Mouse (Mus musculus) kidney, embryonic 16.5 days (tissue): ENCODE data around the gene Lsm2. TPM values are rescaled to one million over a fixed set of nuclear protein-coding genes. Genes with fewer than 3 reads are reported as not detected.
"Not testable (repeated sequence)": the region's sequence is repeated elsewhere in the genome, so short reads cannot be mapped to it uniquely, and the experiment has no call there.

Experiments used
- ATAC-seq: fragments of 200-750 bp; cut with Nextera tagmentation; 2 replicates; pipeline ENCODE4 v1.8.0; 2017; ENCODE audit warnings: moderate TSS enrichment; ENCODE audit not compliant: low FRiP score, low TSS enrichment
- H3K27ac ChIP-seq: fragments of 300-500 bp; sonication (generic); 2 replicates; pipeline ENCODE4 v1.5.1; 2014; ENCODE audit warnings: low read length
- H3K27me3 ChIP-seq: fragments of 300-500 bp; sonication (generic); 2 replicates; pipeline ENCODE4 v1.6.1; 2014; ENCODE audit warnings: low read length, control low read depth, mixed read lengths; ENCODE audit not compliant: insufficient read depth
- H3K36me3 ChIP-seq: fragments of 300-500 bp; sonication (generic); 2 replicates; pipeline ENCODE4 v1.6.1; 2014; ENCODE audit warnings: low read length, control low read depth, mixed read lengths; ENCODE audit not compliant: insufficient read depth
- H3K4me1 ChIP-seq: fragments of 300-500 bp; sonication (generic); 2 replicates; pipeline ENCODE4 v1.6.1; 2014; ENCODE audit warnings: low read length, control low read depth, mixed read lengths; ENCODE audit not compliant: insufficient read depth
- H3K4me2 ChIP-seq: fragments of 300-500 bp; sonication (generic); replicated peaks from 2 replicates; pipeline ENCODE4 v1.6.1; 2014; ENCODE audit warnings: low read depth, low read length
- H3K4me3 ChIP-seq: fragments of 300-500 bp; sonication (generic); 2 replicates; pipeline ENCODE4 v1.5.1; 2014; ENCODE audit warnings: mild to moderate bottlenecking, low read length
- H3K9ac ChIP-seq: fragments of 300-500 bp; sonication (generic); replicated peaks from 2 replicates; pipeline ENCODE4 v1.6.1; 2014; ENCODE audit warnings: low read length
- H3K9me3 ChIP-seq: fragments of 300-500 bp; sonication (generic); 2 replicates; pipeline ENCODE4 v1.6.1; 2016; ENCODE audit warnings: low read length, control low read depth
- WGBS: fragments of 180-500 bp; shearing (Covaris S2); extraction: QIAGEN DNeasy Blood & Tissue Kit; methylation state at CpG from one replicate; pipeline ENCODE4 v1.1.7; 2014; 5-methylcytosine and 5-hydroxymethylcytosine counted together
- polyA plus RNA-seq: library from polyadenylated mRNA; unstranded; fragments of >200 nt; fragmentation: Nextera tagmentation; extraction: Ambion mirVana; gene quantifications from 2 replicates; pipeline ENCODE4 v1.2.1, GENCODE M21; 2015

Gene Lsm2
- polyA plus RNA-seq, 1 experiment from 2014 or later, result 206 TPM

GRCm38 (mm10) chr17:34978239-34978638 is 3.4 kb upstream of the Lsm2 start:
- Histone ChIP-seq H3K27me3 (no peaks in the 10 kb centered on the region), H3K36me3 (no peaks in the 10 kb centered on the region), H3K4me1 (peaks cover 18% of the 10 kb centered on the region), H3K27ac (no peak overlapping the region), H3K4me3 (no peak overlapping the region), H3K9ac (no peak overlapping the region), H3K9me3 (no peaks in the 10 kb centered on the region), H3K4me2 (no peak overlapping the region)
- ATAC-seq, result no peak
- 90% methylated on average over 27 of the region's 27 CpGs for WGBS

- Histone ChIP-seq H3K9ac (no peak overlapping the region), H3K27ac (no peak overlapping the region), H3K9me3 (no peaks in the 10 kb centered on the region), H3K27me3 (no peaks in the 10 kb centered on the region), H3K36me3 (no peaks in the 10 kb centered on the region), H3K4me3 (no peak overlapping the region), H3K4me2 (no peak overlapping the region), H3K4me1 (peaks cover 20% of the 10 kb centered on the region)
- WGBS, result 87% methylated on average over 4 of the region's 4 CpGs
- ATAC-seq, result no peak
Measured at GRCm38 (mm10) chr17:34979631-34980030, 2.0 kb upstream of the Lsm2 start.

GRCm38 (mm10) chr17:34980655-34981054 is 1.0 kb upstream of the Lsm2 start:
- peak overlapping the region; percentile 82 for H3K4me2 ChIP-seq
- WGBS, result 13% methylated on average over 2 of the region's 2 CpGs

GRCm38 (mm10) chr17:34982328-34982727 is 666 bp downstream of the Lsm2 start:
- no peak; the same call in 1 of the 2 replicates for ATAC-seq
- WGBS, result 0% methylated on average over 15 of the region's 15 CpGs
- no peaks in the 10 kb centered on the region for H3K27me3 ChIP-seq

More at GRCm38 (mm10) chr17:34980655-34981054, 1.0 kb upstream of the Lsm2 start:
- H3K36me3 ChIP-seq, result peaks cover 8% of the 10 kb centered on the region; the same call in 1 of the 2 replicates
- H3K9me3 ChIP-seq, result no peaks in the 10 kb centered on the region
- H3K27ac ChIP-seq, result peak overlapping the region; percentile 99; the same call in 1 of the 2 replicates
- peaks cover 27% of the 10 kb centered on the region for H3K4me1 ChIP-seq
- peak overlapping the region; percentile 96 for H3K9ac ChIP-seq
- no peak for ATAC-seq
- no peaks in the 10 kb centered on the region for H3K27me3 ChIP-seq
- H3K4me3 ChIP-seq, result peak overlapping the region; percentile 92

GRCm38 (mm10) chr17:34984218-34984617 is 2.6 kb downstream of the Lsm2 start:
- no peak overlapping the region for H3K9ac ChIP-seq
- no peak for ATAC-seq
- WGBS, result 67% methylated on average over 2 of the region's 2 CpGs
- H3K4me1 ChIP-seq, result peaks cover 27% of the 10 kb centered on the region
- H3K4me3 ChIP-seq, result no peak overlapping the region
- H3K27ac ChIP-seq, result no peak overlapping the region
- H3K27me3 ChIP-seq, result no peaks in the 10 kb centered on the region
- H3K36me3 ChIP-seq, result peaks cover 22% of the 10 kb centered on the region
- no peaks in the 10 kb centered on the region for H3K9me3 ChIP-seq
- H3K4me2 ChIP-seq, result no peak overlapping the region

More at GRCm38 (mm10) chr17:34982328-34982727, 666 bp downstream of the Lsm2 start:
- Histone ChIP-seq H3K9me3 (no peaks in the 10 kb centered on the region), H3K4me2 (peak overlapping the region; percentile 82), H3K4me1 (peaks cover 27% of the 10 kb centered on the region), H3K36me3 (peaks cover 17% of the 10 kb centered on the region), H3K4me3 (peak overlapping the region; percentile 92), H3K9ac (peak overlapping the region; percentile 96), H3K27ac (peak overlapping the region; percentile 99)

- H3K36me3 ChIP-seq, result peaks cover 39% of the 10 kb centered on the region
- H3K9me3 ChIP-seq, result peaks cover 3% of the 10 kb centered on the region; the same call in 1 of the 2 replicates
- no peak for ATAC-seq
- H3K27ac ChIP-seq, result no peak overlapping the region
- H3K4me3 ChIP-seq, result no peak overlapping the region
- H3K27me3 ChIP-seq, result no peaks in the 10 kb centered on the region
- H3K4me1 ChIP-seq, result peaks cover 12% of the 10 kb centered on the region
- no peak overlapping the region for H3K4me2 ChIP-seq
- no peak overlapping the region for H3K9ac ChIP-seq
Measured at GRCm38 (mm10) chr17:34994751-34995150, 13.1 kb downstream of the Lsm2 start.

GRCm38 (mm10) chr17:34995192-34995591 is 13.5 kb downstream of the Lsm2 start:
- not testable (repeated sequence) for H3K9me3 ChIP-seq, H3K4me3 ChIP-seq, H3K27me3 ChIP-seq, H3K27ac ChIP-seq, H3K9ac ChIP-seq, H3K4me2 ChIP-seq, ATAC-seq
- 83% methylated on average over 4 of the region's 4 CpGs for WGBS
- peaks cover 17% of the 10 kb centered on the region for H3K4me1 ChIP-seq
- peaks cover 37% of the 10 kb centered on the region for H3K36me3 ChIP-seq

GRCm38 (mm10) chr17:34995927-34996326 is 14.3 kb downstream of the Lsm2 start:
- H3K9ac ChIP-seq, H3K4me3 ChIP-seq, H3K9me3 ChIP-seq, H3K27ac ChIP-seq, H3K27me3 ChIP-seq, H3K4me2 ChIP-seq, ATAC-seq: not testable (repeated sequence)
- WGBS, result 89% methylated on average over 4 of the region's 4 CpGs
- Histone ChIP-seq H3K36me3 (peaks cover 30% of the 10 kb centered on the region), H3K4me1 (peaks cover 17% of the 10 kb centered on the region)

- peak overlapping the region; percentile 29; the same call in 1 of the 2 replicates for H3K4me2 ChIP-seq
- 85% methylated on average over 12 of the region's 14 CpGs for WGBS
- peaks cover 3% of the 10 kb centered on the region; the same call in 1 of the 2 replicates for H3K9me3 ChIP-seq
- H3K4me3 ChIP-seq, result 0 out of 2 replicates have a peak overlapping the region, but pooled peaks have one; percentile 10
- H3K4me1 ChIP-seq, result peaks cover 17% of the 10 kb centered on the region
- no peaks in the 10 kb centered on the region for H3K27me3 ChIP-seq
- H3K36me3 ChIP-seq, result peaks cover 24% of the 10 kb centered on the region
- ATAC-seq, result no peak
- no peak overlapping the region for H3K27ac ChIP-seq
- 0 out of 2 replicates have a peak overlapping the region, but pooled peaks have one; percentile 8 for H3K9ac ChIP-seq
Measured at GRCm38 (mm10) chr17:34996411-34997141, 14.9 kb downstream of the Lsm2 start.

GRCm38 (mm10) chr17:34997142-34997483 is 15.5 kb downstream of the Lsm2 start:
- no peak for ATAC-seq
- 93% methylated on average over 5 of the region's 5 CpGs for WGBS
- Histone ChIP-seq H3K4me3 (no peak overlapping the region), H3K4me2 (peak overlapping the region; percentile 29; the same call in 1 of the 2 replicates), H3K9ac (no peak overlapping the region), H3K9me3 (peaks cover 3% of the 10 kb centered on the region; the same call in 1 of the 2 replicates), H3K27me3 (no peaks in the 10 kb centered on the region), H3K36me3 (peaks cover 24% of the 10 kb centered on the region), H3K27ac (no peak overlapping the region), H3K4me1 (peaks cover 19% of the 10 kb centered on the region)
